Mouse (Mus musculus) mouse embryonic stem cell (cell line): ENCODE results near the gene Pax2.

Experiments
- in situ Hi-C, 2 experiments: fragments of 300-500 bp; cut with MboI; formaldehyde crosslinking; loops; 1 replicate in 1 of 2; 3 replicates in 1 of 2; pipeline ENCODE4 v1.14.3; 2019 to 2020; ENCODE audit warnings: low sequenced_read_pairs in 2 of 2, low pct_unique_long_range_greater_than_20kb in 1 of 2, mixed read lengths in 1 of 2; ENCODE audit not compliant: unreplicated experiment in 1 of 2

Pax2 gene

DNA sequence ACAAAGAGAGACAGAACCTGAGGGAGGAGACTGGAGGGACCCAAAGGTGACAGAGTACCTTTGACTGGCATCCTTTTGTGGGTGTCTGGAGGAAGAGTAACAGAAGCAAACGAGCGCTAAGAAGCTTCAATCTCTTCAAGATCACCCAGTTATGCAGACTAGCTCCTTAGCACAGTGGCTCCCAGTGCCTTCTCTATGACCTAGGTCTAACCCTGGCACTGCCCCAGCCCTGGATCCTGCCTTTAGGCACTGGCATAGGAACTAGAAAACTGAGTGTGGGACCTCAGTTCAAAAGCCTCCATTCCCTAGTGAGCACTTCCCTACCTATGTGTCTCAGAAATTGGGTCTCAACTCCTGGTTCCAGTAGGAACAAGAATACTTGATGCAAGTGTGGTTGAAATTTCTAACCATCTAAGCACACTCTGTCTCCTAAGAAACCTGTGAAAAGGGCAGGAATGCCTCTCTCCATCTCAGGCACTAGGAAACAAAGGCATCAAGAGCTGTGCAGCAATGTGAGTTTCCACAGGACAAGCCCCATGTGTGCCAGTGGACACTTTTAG is 11.8 kb upstream of the Pax2 start:
- in situ Hi-C loops = loop anchor here (5.0 to 25.0 kb wide), 4 partner anchors 57 to 993 kb away; partner anchors contain the start of genes Fgf8 (in 1 of the 2), Lbx1 (in 1 of the 2), Npm3 (in 1 of the 2) and Tlx1 (in 1 of the 2)

DNA sequence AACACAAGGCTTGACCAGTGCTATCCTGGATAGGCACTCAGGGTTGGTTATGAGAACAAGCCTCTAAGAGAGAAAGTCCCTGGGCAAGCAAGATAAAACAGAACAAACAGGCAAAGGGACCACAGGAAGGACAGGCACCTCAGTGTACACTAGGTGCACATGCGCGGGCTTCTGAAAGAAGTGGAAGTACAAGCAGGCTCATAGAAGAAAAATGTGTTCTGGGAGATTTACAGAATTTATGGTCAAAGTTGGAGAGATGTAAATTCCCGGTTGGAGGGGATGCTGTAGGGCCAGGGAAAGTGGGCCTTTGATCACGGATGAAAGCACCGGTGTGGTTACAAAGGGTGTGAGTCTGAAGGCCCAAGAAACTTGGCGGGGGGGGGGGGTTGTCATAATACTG is 10.1 kb upstream of the Pax2 start:
- in situ Hi-C loops = loop anchor here in 1 of 2 experiments (10.0 to 25.0 kb wide), 2 partner anchors 489 to 992 kb away; partner anchors contain the start of genes Fgf8, Lbx1 and Npm3

DNA sequence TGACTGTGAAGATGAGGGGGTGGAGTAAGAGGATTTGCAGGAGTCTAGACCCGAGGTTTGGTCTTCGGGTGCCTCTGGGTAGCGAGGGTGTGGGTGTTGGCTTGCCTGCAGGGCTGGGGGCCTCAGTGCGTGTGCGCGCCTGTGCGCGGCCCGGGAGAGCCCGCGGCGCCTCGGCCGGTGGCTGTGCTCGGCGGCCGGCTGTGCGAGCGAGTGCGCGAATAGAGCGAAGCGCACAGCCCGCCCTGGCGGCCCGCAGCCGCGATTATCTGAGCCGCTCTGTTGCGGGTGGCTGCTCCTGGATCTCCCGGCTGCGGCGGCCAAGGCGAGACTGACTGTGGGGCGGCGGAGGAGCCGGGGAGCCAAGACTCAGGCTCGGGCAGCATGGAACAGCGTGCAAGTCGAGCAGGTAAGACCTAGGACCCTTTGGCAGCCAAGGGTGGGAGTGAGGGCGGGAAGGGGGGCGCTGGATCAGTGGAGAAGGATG is 9.3 kb upstream of the Pax2 start:
- in situ Hi-C loops = loop anchor here in 1 of 2 experiments (10.0 to 25.0 kb wide), 2 partner anchors 488 to 991 kb away; partner anchors contain the start of genes Fgf8, Lbx1 and Npm3

DNA sequence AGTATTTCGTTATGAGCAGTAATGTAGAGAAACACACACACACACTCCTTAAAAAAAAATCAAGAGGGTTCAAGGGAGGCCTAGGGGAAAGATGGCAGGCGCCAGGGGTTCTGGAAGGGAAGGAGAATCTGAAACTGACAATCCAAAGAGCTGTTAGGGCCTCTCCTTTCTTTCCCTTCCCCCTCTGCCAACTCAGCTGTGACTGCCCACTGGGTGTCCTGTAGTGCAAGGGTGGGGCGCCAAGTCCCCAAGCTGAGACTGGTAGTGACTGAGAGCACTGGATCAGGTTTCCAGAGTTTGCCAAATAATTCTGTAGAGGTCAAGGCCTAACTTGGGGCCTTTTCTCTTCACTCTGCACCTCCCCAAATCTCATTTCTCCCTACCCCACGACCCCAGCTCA is 8.4 kb upstream of the Pax2 start:
- in situ Hi-C loops = loop anchor here in 1 of 2 experiments (10.0 to 25.0 kb wide), 2 partner anchors 487 to 990 kb away; partner anchors contain the start of genes Fgf8, Lbx1 and Npm3

- in situ Hi-C loops = loop anchor here in 1 of 2 experiments (10.0 to 25.0 kb wide), 2 partner anchors 487 to 989 kb away; partner anchors contain the start of genes Fgf8, Lbx1 and Npm3
These were observed 7.6 kb upstream of the Pax2 start for GRCm38 (mm10) chr19:44748271-44748670.

DNA sequence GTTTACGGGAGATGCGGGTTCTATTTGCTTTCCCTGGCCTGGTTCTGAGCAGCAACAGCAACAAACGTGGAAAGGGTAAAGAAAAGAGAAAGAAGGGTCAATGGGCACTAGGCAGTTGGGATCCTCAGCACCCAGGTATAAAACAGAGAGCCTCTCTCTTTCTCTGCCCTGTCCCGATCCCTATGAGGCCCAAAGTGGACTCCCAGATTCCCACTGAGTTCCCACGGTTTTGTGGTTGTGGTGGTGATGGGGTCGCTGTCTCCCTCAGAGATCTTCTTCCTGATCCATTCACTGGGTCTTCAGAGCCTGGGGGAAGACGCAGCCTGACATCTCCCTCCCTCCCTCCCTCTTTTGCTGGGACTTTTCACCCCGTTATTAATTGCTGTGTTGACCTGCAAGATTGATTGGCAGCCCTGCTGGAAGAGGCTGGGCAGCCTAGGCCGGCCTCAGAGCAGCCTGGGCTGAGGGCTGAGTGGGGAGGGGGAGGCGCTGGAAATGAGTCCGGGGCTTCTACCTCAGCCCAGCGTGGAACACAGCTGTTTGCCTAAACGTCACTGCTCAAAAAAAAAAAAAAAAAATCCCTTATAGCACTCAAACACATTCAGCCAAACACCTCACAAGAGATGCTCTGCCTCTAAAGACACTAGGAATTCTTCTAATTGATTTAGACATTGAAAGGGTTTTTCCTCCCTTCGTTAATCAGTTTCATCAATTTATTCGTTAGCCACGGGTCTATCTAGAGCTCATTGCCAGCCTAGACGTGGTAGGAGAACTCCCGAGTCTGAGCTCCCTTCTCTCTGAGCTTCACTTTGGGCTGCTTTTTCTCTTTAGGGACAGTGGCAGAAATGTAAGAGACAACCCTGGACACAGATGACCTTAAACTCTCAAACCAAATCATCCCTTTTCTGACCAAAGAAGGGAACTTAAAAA is 6.5 kb upstream of the Pax2 start:
- in situ Hi-C loops = loop anchor here in 1 of 2 experiments (10.0 to 25.0 kb wide), 2 partner anchors 485 to 988 kb away; partner anchors contain the start of genes Fgf8, Lbx1 and Npm3

DNA sequence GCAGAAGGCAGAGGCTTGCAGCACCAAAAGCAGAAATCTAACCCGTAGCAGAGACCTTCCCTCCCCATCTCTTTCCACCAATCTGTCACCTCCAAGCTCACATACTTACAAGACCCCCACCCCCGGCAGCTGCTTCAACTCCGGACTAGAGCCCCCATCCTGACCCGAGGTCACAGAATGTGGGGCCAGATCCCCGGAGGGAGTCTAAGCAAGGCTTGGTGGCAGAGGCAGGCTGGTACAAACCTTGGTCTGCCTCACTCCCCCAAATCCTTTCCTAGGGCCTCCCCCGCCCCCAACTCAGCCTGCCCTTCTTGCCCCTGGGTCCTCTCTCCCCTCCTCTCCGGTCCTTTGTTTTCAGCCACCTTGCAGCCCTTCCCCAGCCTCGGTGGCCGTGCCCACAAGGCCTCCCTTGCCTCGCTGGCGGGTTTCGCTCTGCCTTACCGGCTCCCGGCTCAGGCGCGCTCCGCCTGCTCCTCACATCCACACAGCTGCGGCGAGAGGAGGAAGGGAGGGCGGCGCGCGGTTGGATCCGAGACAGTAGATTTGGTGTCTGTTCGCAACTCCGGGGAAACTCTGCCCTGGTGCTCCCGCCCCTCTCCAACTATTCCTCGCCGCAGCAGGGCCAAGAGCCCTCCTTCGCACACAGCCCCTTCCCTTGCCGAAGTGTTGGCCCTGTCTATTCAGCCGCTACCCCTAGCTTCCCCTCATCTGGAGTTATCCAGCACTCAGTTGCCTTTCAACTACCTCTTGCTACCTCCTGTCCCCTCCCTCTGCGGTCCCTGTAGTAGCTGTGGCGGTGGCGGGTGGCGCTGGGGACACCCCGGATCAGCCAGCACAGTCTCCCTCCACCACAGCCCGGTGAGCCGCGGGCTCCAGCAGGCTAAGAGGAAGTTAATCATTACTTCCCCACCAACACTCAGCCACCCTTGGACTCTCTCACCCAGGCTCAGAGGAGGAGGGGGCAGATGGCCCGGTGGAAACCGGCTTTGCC is 5.5 kb upstream of the Pax2 start:
- in situ Hi-C loops = loop anchor here (5.0 to 10.0 kb wide), 3 partner anchors 163 to 1146 kb away; no protein-coding TSS in a partner anchor

DNA sequence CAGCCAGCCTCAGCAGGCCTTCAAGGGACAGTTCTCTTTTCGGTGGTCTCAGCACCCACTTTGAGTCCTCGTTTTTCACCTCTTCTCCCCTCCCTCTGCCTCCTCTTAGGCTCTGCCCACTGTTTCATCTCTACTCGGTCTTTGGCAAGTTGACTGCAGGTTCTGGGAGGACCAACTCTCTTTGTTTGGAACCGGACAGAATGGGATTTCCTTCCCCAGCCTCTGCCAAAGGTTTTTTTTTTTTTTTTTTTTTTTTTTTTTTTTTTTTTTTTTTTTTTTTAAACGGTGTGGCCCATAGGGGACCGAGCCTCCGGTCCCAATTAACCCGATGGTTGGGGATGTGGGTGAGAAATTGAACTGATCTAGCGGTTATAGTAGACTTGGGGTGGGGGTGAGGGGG is 4.8 kb upstream of the Pax2 start:
- in situ Hi-C loops = loop anchor here (5.0 to 10.0 kb wide), 3 partner anchors 164 to 1146 kb away; no protein-coding TSS in a partner anchor

GRCm38 (mm10) chr19:44751551-44751950 is 4.3 kb upstream of the Pax2 start:
- in situ Hi-C loops = loop anchor here (5.0 to 10.0 kb wide), 3 partner anchors 164 to 1147 kb away; no protein-coding TSS in a partner anchor

DNA sequence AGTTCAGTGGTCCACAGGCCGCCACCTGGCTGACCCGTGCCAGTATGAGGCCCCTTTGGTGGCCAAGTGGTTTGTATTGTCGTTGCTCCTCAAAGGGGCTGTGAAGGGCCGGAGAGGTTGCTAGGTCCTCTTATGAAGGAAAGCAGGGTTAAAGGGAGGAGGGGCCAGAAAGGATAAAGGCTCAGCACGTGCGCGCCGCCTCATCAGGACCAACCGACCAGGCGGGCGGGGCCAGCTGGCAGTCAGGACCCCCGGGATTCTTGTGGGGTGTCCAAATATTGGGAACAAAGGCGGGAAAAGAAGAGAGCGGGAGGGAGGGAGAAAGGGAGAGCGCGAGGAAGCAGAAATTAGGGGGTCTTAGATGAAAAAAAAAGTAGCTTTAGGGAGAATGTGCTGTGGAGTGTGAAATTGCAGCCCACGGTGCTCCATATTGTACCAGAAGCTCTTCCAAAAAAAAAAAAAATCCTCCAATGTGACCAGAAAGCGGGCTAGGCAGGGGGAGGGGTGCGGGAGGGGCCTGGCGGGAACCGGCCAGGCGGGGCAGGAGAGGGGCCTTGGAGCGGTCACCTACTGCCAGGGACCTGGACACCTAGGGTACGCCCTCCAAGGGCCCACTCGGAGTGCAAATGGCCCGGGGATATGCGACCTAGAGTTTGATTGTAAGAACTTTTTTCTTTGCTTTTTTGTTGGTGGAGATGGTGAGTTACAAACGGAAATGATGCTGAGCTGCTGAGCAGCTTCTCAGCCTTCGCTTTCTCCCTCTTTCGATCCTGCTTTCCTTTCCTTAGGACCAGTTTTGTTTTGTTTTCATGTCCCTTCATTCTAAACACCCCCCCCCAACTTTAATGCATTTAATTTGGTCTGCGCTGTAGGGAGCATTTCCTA is 3.5 kb upstream of the Pax2 start:
- in situ Hi-C loops = loop anchor here (5.0 to 10.0 kb wide), 3 partner anchors 165 to 1147 kb away; no protein-coding TSS in a partner anchor

GRCm38 (mm10) chr19:44753361-44753760 is 2.5 kb upstream of the Pax2 start:
- in situ Hi-C loops = loop anchor here (5.0 to 10.0 kb wide), 3 partner anchors 166 to 1149 kb away; no protein-coding TSS in a partner anchor

DNA sequence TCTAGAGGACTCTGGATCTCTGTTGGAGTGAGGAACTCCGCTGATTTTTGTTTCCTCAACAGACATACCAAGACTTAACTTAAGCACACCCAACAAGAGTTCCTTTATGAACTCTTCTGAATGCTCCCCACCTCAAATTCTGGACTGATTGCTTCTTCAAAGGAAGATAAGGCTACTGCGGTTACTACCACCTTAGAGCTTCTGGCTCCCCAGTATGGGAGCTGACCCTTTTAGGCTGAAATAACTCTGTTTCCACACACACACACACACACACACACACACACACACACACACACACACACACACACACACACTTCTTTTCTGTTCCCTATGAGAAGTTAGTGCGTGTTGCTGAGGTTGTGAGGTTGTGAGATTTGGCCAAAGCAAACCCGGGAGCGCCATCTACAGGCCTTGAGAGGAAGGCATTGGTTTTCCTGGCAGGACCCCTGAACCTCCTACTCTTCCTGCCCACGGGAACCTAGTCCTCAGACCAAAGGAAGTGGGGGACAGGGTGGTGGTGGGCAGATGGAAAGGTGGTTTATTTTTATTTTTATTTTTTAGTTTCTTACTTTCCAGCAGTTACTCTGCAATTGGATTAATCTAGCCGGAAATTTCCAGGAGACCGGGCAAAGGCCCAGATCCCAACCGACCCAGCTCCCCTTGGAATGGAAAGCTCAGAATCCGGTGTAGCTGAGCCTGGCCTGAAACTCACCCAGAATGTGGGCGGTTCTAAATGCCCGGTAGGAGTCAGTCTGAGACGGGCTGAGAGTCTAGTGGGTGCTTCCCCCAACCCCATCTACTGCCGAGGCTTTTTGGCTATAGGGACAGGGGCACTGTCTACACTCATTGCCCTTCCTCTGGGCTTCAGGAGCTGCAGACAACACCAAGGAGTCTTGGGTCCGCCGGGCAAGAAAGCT is 1.1 kb upstream of the Pax2 start:
- in situ Hi-C loops = loop anchor here (5.0 to 10.0 kb wide), 4 partner anchors 138 to 1150 kb away; no protein-coding TSS in a partner anchor

DNA sequence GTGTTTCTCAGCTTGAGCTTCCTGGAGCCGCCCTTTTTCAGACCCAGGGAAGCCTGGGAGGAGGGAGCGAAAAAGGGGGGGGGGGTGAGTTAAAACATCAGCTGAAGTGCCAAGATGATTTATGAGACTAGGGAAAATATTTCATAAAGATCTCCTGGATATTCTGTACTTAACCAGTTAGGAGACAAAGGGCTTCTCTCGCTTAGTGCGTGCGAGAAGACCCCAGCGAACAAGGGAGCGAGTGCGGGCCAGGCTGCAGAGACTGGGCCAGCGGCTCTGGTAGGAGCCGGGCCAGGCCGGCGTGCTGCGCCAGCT is 510 bp upstream of the Pax2 start:
- in situ Hi-C loops = loop anchor here in 1 of 2 experiments (5.0 to 10.0 kb wide), 3 partner anchors 137 to 1151 kb away; no protein-coding TSS in a partner anchor

DNA sequence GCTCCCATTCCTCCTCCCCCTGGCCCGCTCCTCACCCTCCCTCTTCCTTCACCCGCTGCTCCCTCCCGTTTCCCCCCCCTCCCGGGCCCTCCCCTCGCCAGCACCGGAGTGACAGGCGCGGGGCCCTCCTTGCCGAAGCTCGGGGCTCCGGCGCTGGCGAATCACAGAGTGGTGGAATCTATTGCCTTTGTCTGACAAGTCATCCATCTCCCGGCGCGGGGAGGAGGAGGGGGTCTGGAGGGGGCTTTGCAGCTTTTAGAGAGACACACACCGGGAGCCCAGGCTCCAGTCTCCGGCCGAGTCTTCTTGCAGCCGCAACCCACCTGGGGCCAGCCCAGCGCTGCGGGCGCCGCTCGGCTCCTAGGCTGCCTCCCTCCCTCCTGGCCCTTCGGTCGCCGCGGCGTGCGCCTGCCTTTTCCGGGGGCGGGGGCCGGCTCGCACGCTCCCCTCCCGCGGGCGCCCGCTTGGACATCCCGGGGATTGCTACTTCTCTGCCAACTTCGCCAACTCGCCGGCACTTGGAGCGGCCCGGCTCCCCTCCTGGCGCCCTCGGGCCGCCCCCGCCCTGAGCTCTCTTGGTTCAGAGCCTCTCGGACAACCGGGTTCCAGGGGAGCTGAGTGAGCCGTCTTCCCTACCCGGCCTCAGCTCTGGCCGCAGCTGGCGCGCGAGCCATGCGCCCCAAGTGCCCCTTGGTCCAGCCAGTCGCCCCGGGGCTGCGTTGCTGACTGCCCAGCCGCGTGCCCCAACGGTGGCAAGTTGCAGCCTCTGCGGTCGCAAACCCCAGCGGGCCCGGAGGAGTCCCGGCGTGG is 781 bp downstream of the Pax2 start:
- in situ Hi-C loops = loop anchor here in 1 of 2 experiments (5.0 to 10.0 kb wide), 3 partner anchors 136 to 1152 kb away; no protein-coding TSS in a partner anchor
